Mouse (Mus musculus): ENCODE results near the gene Pcnp. TPM values are rescaled to one million over a fixed set of nuclear protein-coding genes. Genes with fewer than 3 reads are reported as not detected.
"Not testable (repeated sequence)": the region's sequence is repeated elsewhere in the genome, so short reads cannot be mapped to it uniquely, and the experiment has no call there.

Pcnp gene
- polyA plus RNA-seq, 1 experiment from 2014 or later: 325 TPM

- 0% methylated on average over 42 of the region's 42 CpGs for WGBS
- peak; percentile 95 for ATAC-seq (ENCODE audit: low FRiP score)
- Histone ChIP-seq H3K4me3 (ENCODE audit: low read depth, low read length) (peak within 1 kb of the TSS; percentile 89), H3K27ac (ENCODE audit: low read depth, low read length) (peak within 1 kb of the TSS; percentile 80), H3K4me1 (replicated peaks; ENCODE audit: control insufficient read depth, insufficient read depth, low read length) (peaks cover 4% of the 10 kb centered on the region; the same call in 1 of the 2 replicates), H3K9me3 (ENCODE audit: control insufficient read depth, low read length) (no peaks in the 10 kb centered on the region), H3K36me3 (ENCODE audit: control insufficient read depth, insufficient read depth, low read length) (peaks cover 8% of the 10 kb centered on the region), H3K9ac (ENCODE audit: low read depth, low read length) (peak within 1 kb of the TSS; percentile 85), H3K27me3 (ENCODE audit: control insufficient read depth, insufficient read depth, low read length) (no peaks in the 10 kb centered on the region), H3K4me2 (replicated peaks; ENCODE audit: low read depth, low read length) (peak within 1 kb of the TSS; percentile 65)
- peak; percentile 97 for DNase-seq (ENCODE audit: low spot score)
These were observed 63.2 kb downstream of the Pcnp start, which contains the start of gene Rpl24 for GRCm38 (mm10) chr16:55966212-55966871. TSS of gene Rpl24 (plus strand) at chr16:55966275.

- Histone ChIP-seq H3K36me3 (ENCODE audit: control insufficient read depth, insufficient read depth, low read length) (0 out of 2 replicates have a peak, but pooled peaks cover under 1% of the 10 kb centered on the region), H3K9me3 (ENCODE audit: control insufficient read depth, low read length) (no peaks in the 10 kb centered on the region), H3K4me2 (replicated peaks; ENCODE audit: low read depth, low read length) (no peak overlapping the region), H3K4me1 (replicated peaks; ENCODE audit: control insufficient read depth, insufficient read depth, low read length) (peaks cover 4% of the 10 kb centered on the region; the same call in 1 of the 2 replicates), H3K27me3 (ENCODE audit: control insufficient read depth, insufficient read depth, low read length) (no peaks in the 10 kb centered on the region), H3K27ac (ENCODE audit: low read depth, low read length) (no peak overlapping the region), H3K4me3 (ENCODE audit: low read depth, low read length) (no peak overlapping the region), H3K9ac (ENCODE audit: low read depth, low read length) (no peak overlapping the region)
- DNase-seq (ENCODE audit: low spot score) (peak; percentile 33), ATAC-seq (ENCODE audit: low FRiP score) (no peak)
- WGBS: 67% methylated on average over 4 of the region's 4 CpGs
These were observed 65.2 kb downstream of the Pcnp start for GRCm38 (mm10) chr16:55964126-55964949.

GRCm38 (mm10) chr16:55963068-55963467 is 66.5 kb downstream of the Pcnp start:
- H3K4me2 ChIP-seq (replicated peaks; ENCODE audit: low read depth, low read length); H3K27me3 ChIP-seq (ENCODE audit: control insufficient read depth, insufficient read depth, low read length); H3K9ac ChIP-seq (ENCODE audit: low read depth, low read length); DNase-seq (ENCODE audit: low spot score); H3K4me3 ChIP-seq (ENCODE audit: low read depth, low read length); ATAC-seq (ENCODE audit: low FRiP score); H3K27ac ChIP-seq (ENCODE audit: low read depth, low read length); H3K36me3 ChIP-seq (ENCODE audit: control insufficient read depth, insufficient read depth, low read length); H3K9me3 ChIP-seq (ENCODE audit: control insufficient read depth, low read length); H3K4me1 ChIP-seq (replicated peaks; ENCODE audit: control insufficient read depth, insufficient read depth, low read length): not testable (repeated sequence)
- WGBS: 95% methylated on average over 6 of the region's 11 CpGs

Other genes with a start within 250 kb of the Pcnp start
- gene Nfkbiz, start 190.8 kb downstream of the Pcnp start, polyA plus RNA-seq (2014; fragmentation: Nextera tagmentation; extraction: Ambion mirVana): 1.5 and 1.6 TPM in 2 replicates
- 1.0 and 1.1 TPM in 2 replicates for gene Nxpe3, start 134.5 kb downstream of the Pcnp start, polyA plus RNA-seq (2014; fragmentation: Nextera tagmentation; extraction: Ambion mirVana)
- gene Cep97, start 94.9 kb downstream of the Pcnp start, polyA plus RNA-seq (2014; fragmentation: Nextera tagmentation; extraction: Ambion mirVana): 18.7 and 23.0 TPM in 2 replicates
- gene Rpl24, start 63.5 kb downstream of the Pcnp start, polyA plus RNA-seq (2014; fragmentation: Nextera tagmentation; extraction: Ambion mirVana): 787 and 791 TPM in 2 replicates
- gene Zbtb11, start 55.9 kb downstream of the Pcnp start, polyA plus RNA-seq (2014; fragmentation: Nextera tagmentation; extraction: Ambion mirVana): 15.0 and 20.9 TPM in 2 replicates
- gene Trmt10c, start 8.1 kb upstream of the Pcnp start, polyA plus RNA-seq (2014; fragmentation: Nextera tagmentation; extraction: Ambion mirVana): 29.4 and 30.3 TPM in 2 replicates
- 41.3 and 61.2 TPM in 2 replicates for gene Senp7, start 18.6 kb upstream of the Pcnp start, polyA plus RNA-seq (2014; fragmentation: Nextera tagmentation; extraction: Ambion mirVana)
- gene Impg2, start 174.6 kb upstream of the Pcnp start, polyA plus RNA-seq (2014; fragmentation: Nextera tagmentation; extraction: Ambion mirVana): 0.18 and 0.25 TPM in 2 replicates